Mouse (Mus musculus) MEL (cell line): ENCODE measurements around the gene Tnni1. TPM values are rescaled to one million over a fixed set of nuclear protein-coding genes. Genes with fewer than 3 reads are reported as not detected.

Experiments
- DNase-seq: peaks from one replicate; pipeline ENCODE4 v3.0.0; 2011; ENCODE audit warnings: low read depth, low spot score
- H3K27ac ChIP-seq: 2 replicates; pipeline ENCODE4 v1.5.1; 2012; ENCODE audit warnings: low read depth, mild to moderate bottlenecking, control low read depth, low read length, moderate library complexity; ENCODE audit not compliant: control insufficient read depth
- H3K27me3 ChIP-seq, 2 experiments: fragments of 150-350 bp in 1 of 2; sonication (generic) in 1 of 2; 2 replicates each; pipeline ENCODE4 v1.6.1; 2012; ENCODE audit warnings: low read length in 2 of 2, mild to moderate bottlenecking in 2 of 2, improper control_type of control experiment in 1 of 2, moderate library complexity in 1 of 2; ENCODE audit not compliant: insufficient read depth in 2 of 2, control insufficient read depth in 1 of 2
- H3K36me3 ChIP-seq, 2 experiments: 2 replicates each; pipeline ENCODE4 v1.6.1; 2012 to 2014; ENCODE audit warnings: low read length in 2 of 2, improper control_type of control experiment in 1 of 2, inconsistent platforms in 1 of 2, mild to moderate bottlenecking in 1 of 2; ENCODE audit not compliant: insufficient read depth in 2 of 2, control insufficient read depth in 1 of 2
- H3K4me1 ChIP-seq, 2 experiments: fragments of 150-350 bp in 1 of 2; sonication (generic) in 1 of 2; 2 replicates each; pipeline ENCODE4 v1.6.1; 2012; ENCODE audit warnings: low read length in 2 of 2, improper control_type of control experiment in 1 of 2, mild to moderate bottlenecking in 1 of 2; ENCODE audit not compliant: insufficient read depth in 2 of 2, control insufficient read depth in 1 of 2
- H3K4me3 ChIP-seq, 2 experiments: fragments of 150-350 bp in 1 of 2; sonication (generic) in 1 of 2; 2 replicates each; pipeline ENCODE4 v1.5.1; 2012; ENCODE audit warnings: low read depth in 2 of 2, low read length in 2 of 2, mild to moderate bottlenecking in 2 of 2, moderate library complexity in 2 of 2, control low read depth in 1 of 2, improper control_type of control experiment in 1 of 2; ENCODE audit not compliant: control insufficient read depth in 1 of 2, insufficient read depth in 1 of 2
- H3K79me2 ChIP-seq: 2 replicates; pipeline ENCODE4 v1.6.1; 2012; ENCODE audit warnings: mild to moderate bottlenecking, low read length, moderate library complexity; ENCODE audit not compliant: control insufficient read depth, poor library complexity, insufficient read depth
- H3K9ac ChIP-seq: 2 replicates; pipeline ENCODE4 v1.6.1; 2012; ENCODE audit warnings: low read depth, mild to moderate bottlenecking, control low read depth, low read length, moderate library complexity; ENCODE audit not compliant: control insufficient read depth, poor library complexity, severe bottlenecking
- H3K9me3 ChIP-seq: fragments of 150-350 bp; sonication (generic); replicated peaks from 2 replicates; pipeline ENCODE4 v1.6.1; 2012; ENCODE audit warnings: mild to moderate bottlenecking, low read length, improper control_type of control experiment, moderate library complexity; ENCODE audit not compliant: insufficient read depth
- BHLHE40 ChIP-seq: IDR thresholded peaks from 2 replicates; pipeline ENCODE4 v1.6.1; 2012; ENCODE audit warnings: low read depth, mild to moderate bottlenecking, inconsistent platforms, low read length, improper control_type of control experiment, borderline replicate concordance
- CHD1 ChIP-seq: IDR thresholded peaks from 2 replicates; pipeline ENCODE4 v1.6.1; 2012; ENCODE audit warnings: low read depth, mild to moderate bottlenecking, inconsistent platforms, low read length, improper control_type of control experiment
- CHD2 ChIP-seq: IDR thresholded peaks from 2 replicates; pipeline ENCODE4 v1.6.1; 2011; ENCODE audit warnings: low read length, improper control_type of control experiment
- CTCF ChIP-seq, 3 experiments: IDR thresholded peaks in 2 of 3; conservative IDR thresholded peaks in 1 of 3; 2 replicates each; pipeline ENCODE4 v1.5.1; 2011 to 2012; ENCODE audit warnings: low read length in 3 of 3, low read depth in 2 of 3, mild to moderate bottlenecking in 2 of 3, improper control_type of control experiment in 1 of 3, inconsistent platforms in 1 of 3, mixed read lengths in 1 of 3, moderate library complexity in 1 of 3; ENCODE audit not compliant: control insufficient read depth in 1 of 3, insufficient read depth in 1 of 3, poor library complexity in 1 of 3, severe bottlenecking in 1 of 3
- E2F4 ChIP-seq: IDR thresholded peaks from 2 replicates; pipeline ENCODE4 v1.6.1; 2011; ENCODE audit warnings: low read depth, low read length, improper control_type of control experiment, borderline replicate concordance
- EP300 ChIP-seq, 2 experiments: IDR thresholded peaks; 2 replicates each; pipeline ENCODE4 v1.6.1; 2011; ENCODE audit warnings: improper control_type of control experiment in 2 of 2, low read length in 2 of 2, low read depth in 1 of 2, mild to moderate bottlenecking in 1 of 2
- ETS1 ChIP-seq: IDR thresholded peaks from 2 replicates; pipeline ENCODE4 v1.6.1; 2012; ENCODE audit warnings: low read depth, mild to moderate bottlenecking, inconsistent platforms, low read length, improper control_type of control experiment, moderate library complexity
- GABPA ChIP-seq: IDR thresholded peaks from 2 replicates; pipeline ENCODE4 v1.6.1; 2012; ENCODE audit warnings: low read depth, mild to moderate bottlenecking, inconsistent platforms, low read length, improper control_type of control experiment, moderate library complexity
- GATA1 ChIP-seq: IDR thresholded peaks from 2 replicates; pipeline ENCODE4 v1.6.1; 2011; ENCODE audit warnings: low read depth, low read length, improper control_type of control experiment
- HCFC1 ChIP-seq: IDR thresholded peaks from 2 replicates; pipeline ENCODE4 v1.6.1; 2012; ENCODE audit warnings: low read depth, mild to moderate bottlenecking, inconsistent platforms, low read length, improper control_type of control experiment, moderate library complexity
- JUND ChIP-seq: IDR thresholded peaks from 2 replicates; pipeline ENCODE4 v1.6.1; 2011; ENCODE audit warnings: low read depth, mild to moderate bottlenecking, improper control_type of control experiment, low read length
- KAT2A ChIP-seq: conservative IDR thresholded peaks from 2 replicates; pipeline ENCODE4 v1.6.1; 2012; ENCODE audit warnings: low read depth, low read length, improper control_type of control experiment, inconsistent platforms
- MAX ChIP-seq: IDR thresholded peaks from 2 replicates; pipeline ENCODE4 v1.6.1; 2011; ENCODE audit warnings: low read length, improper control_type of control experiment
- MAZ ChIP-seq: IDR thresholded peaks from 2 replicates; pipeline ENCODE4 v1.6.1; 2012; ENCODE audit warnings: low read depth, mild to moderate bottlenecking, inconsistent platforms, low read length, improper control_type of control experiment
- MXI1 ChIP-seq: IDR thresholded peaks from 2 replicates; pipeline ENCODE4 v1.6.1; 2011; ENCODE audit warnings: mild to moderate bottlenecking, low read depth, low read length, improper control_type of control experiment
- MYC ChIP-seq: IDR thresholded peaks from 2 replicates; pipeline ENCODE4 v1.6.1; 2011; ENCODE audit warnings: low read depth, mild to moderate bottlenecking, low read length, improper control_type of control experiment, moderate library complexity
- NELFE ChIP-seq: IDR thresholded peaks from 2 replicates; pipeline ENCODE4 v1.6.1; 2011; ENCODE audit warnings: low read depth, low read length, improper control_type of control experiment
- NRF1 ChIP-seq: IDR thresholded peaks from 2 replicates; pipeline ENCODE4 v1.6.1; 2014; ENCODE audit warnings: low read depth, mild to moderate bottlenecking, inconsistent platforms, low read length, improper control_type of control experiment, moderate library complexity; ENCODE audit not compliant: poor library complexity, insufficient read depth, severe bottlenecking
- POLR2A ChIP-seq, 2 experiments: IDR thresholded peaks; 2 replicates each; pipeline ENCODE4 v1.6.1; 2011 to 2012; ENCODE audit warnings: low read length in 2 of 2, mild to moderate bottlenecking in 2 of 2, control low read depth in 1 of 2, improper control_type of control experiment in 1 of 2, low read depth in 1 of 2, moderate library complexity in 1 of 2; ENCODE audit not compliant: control insufficient read depth in 1 of 2, insufficient read depth in 1 of 2, poor library complexity in 1 of 2
- POLR2AphosphoS2 ChIP-seq: IDR thresholded peaks from 2 replicates; pipeline ENCODE4 v1.6.1; 2011; ENCODE audit warnings: low read length, improper control_type of control experiment
- POLR2AphosphoS5 ChIP-seq: IDR thresholded peaks from 2 replicates; pipeline ENCODE4 v1.6.1; 2012; ENCODE audit warnings: low read depth, borderline replicate concordance, mild to moderate bottlenecking, inconsistent platforms, low read length, moderate library complexity, mixed read lengths
- SIN3A ChIP-seq: IDR thresholded peaks from 2 replicates; pipeline ENCODE4 v1.6.1; 2012; ENCODE audit warnings: low read length, improper control_type of control experiment, inconsistent platforms
- SMC3 ChIP-seq: IDR thresholded peaks from 2 replicates; pipeline ENCODE4 v1.6.1; 2011; ENCODE audit warnings: low read depth, low read length, improper control_type of control experiment
- UBTF ChIP-seq: IDR thresholded peaks from 2 replicates; pipeline ENCODE4 v1.6.1; 2012; ENCODE audit warnings: low read depth, mild to moderate bottlenecking, inconsistent platforms, low read length, improper control_type of control experiment, moderate library complexity, borderline replicate concordance; ENCODE audit not compliant: insufficient read depth
- USF1 ChIP-seq: IDR thresholded peaks from 2 replicates; pipeline ENCODE4 v1.6.1; 2014; ENCODE audit warnings: low read depth, mild to moderate bottlenecking, inconsistent platforms, low read length, improper control_type of control experiment, moderate library complexity
- USF2 ChIP-seq, 2 experiments: IDR thresholded peaks; 2 replicates each; pipeline ENCODE4 v1.6.1; 2011 to 2012; ENCODE audit warnings: improper control_type of control experiment in 2 of 2, low read length in 2 of 2, borderline replicate concordance in 1 of 2, inconsistent platforms in 1 of 2, low read depth in 1 of 2, mild to moderate bottlenecking in 1 of 2; ENCODE audit not compliant: insufficient read depth in 1 of 2
- ZC3H11A ChIP-seq: IDR thresholded peaks from 2 replicates; pipeline ENCODE4 v1.6.1; 2012; ENCODE audit warnings: low read depth, mild to moderate bottlenecking, inconsistent platforms, low read length, improper control_type of control experiment
- ZNF384 ChIP-seq: IDR thresholded peaks from 2 replicates; pipeline ENCODE4 v1.6.1; 2012; ENCODE audit warnings: low read depth, mild to moderate bottlenecking, inconsistent platforms, low read length, improper control_type of control experiment
- polyA plus RNA-seq, 2 experiments: library from polyadenylated mRNA; stranded (reverse) in 1 of 2; unstranded in 1 of 2; fragments of >175 nt in 1 of 2; fragments of >200 nt in 1 of 2; gene quantifications; 2 replicates each; pipeline versions ENCODE4 v1.2.1 to v1.2.4; 2012; ENCODE audit warnings: low replicate concordance in 2 of 2, low read depth in 1 of 2; ENCODE audit not compliant: insufficient read length in 2 of 2, insufficient read depth in 1 of 2, missing spikeins in 1 of 2
- total RNA-seq: library from RNA; depleted of rRNA; stranded (reverse); fragments of 300-350 nt; gene quantifications from 2 replicates; pipeline ENCODE4 v1.2.3, GENCODE M21; 2012

Gene Tnni1
- total and polyA plus RNA-seq, 3 experiments = 0.15 TPM; not detected in 2

GRCm38 (mm10) chr1:135846632-135847031 lies 67.4 kb downstream of the Tnni1 start:
- DNase-seq = no peak

GRCm38 (mm10) chr1:135847139-135847562 lies 67.9 kb downstream of the Tnni1 start:
- peak overlapping the region in 1 of 2 experiments; percentile 34; a peak in 1 of 4 replicates for H3K4me3 ChIP-seq
- H3K79me2 ChIP-seq = no peaks in the 10 kb centered on the region
- no peaks in the 10 kb centered on the region for H3K9me3 ChIP-seq
- DNase-seq = peak; percentile 82
- no peak overlapping the region for H3K27ac ChIP-seq
- H3K27me3 ChIP-seq = peaks cover 0 to 1% of the 10 kb centered on the region in 2 experiments; a peak in 1 of 4 replicates
- peaks cover 0 to 3% of the 10 kb centered on the region in 2 experiments; a peak in 1 of 4 replicates for H3K36me3 ChIP-seq
- H3K4me1 ChIP-seq = peaks cover 0 to 8% of the 10 kb centered on the region in 2 experiments; a peak in 1 of 4 replicates
- H3K9ac ChIP-seq = no peak overlapping the region
- TF ChIP-seq MYC (no peak), E2F4 (no peak), BHLHE40 (no peak), MAZ (no peak), JUND (no peak), KAT2A (no peak), SIN3A (no peak), POLR2AphosphoS2 (no peak), MAX (no peak), POLR2AphosphoS5 (no peak), USF2 (IDR thresholded peaks at IDR 0.05; ENCODE audit: borderline replicate concordance in 1 of 2, insufficient read depth in 1 of 2, low read depth in 1 of 2, low read length in 2 of 2) (no peak), GATA1 (0 out of 2 replicates have a peak, but pooled peaks have one; percentile 3), MXI1 (no peak), EP300 (IDR thresholded peaks at IDR 0.05; ENCODE audit: low read depth in 1 of 2, low read length in 2 of 2) (no peak), HCFC1 (no peak), CHD1 (no peak), ETS1 (no peak), GABPA (no peak), ZC3H11A (0 out of 2 replicates have a peak, but pooled peaks have one; percentile 1), NELFE (no peak), NRF1 (no peak), POLR2A (IDR thresholded peaks at IDR 0.05; ENCODE audit: control insufficient read depth in 1 of 2, insufficient read depth in 1 of 2, low read depth in 1 of 2, low read length in 2 of 2, poor library complexity in 1 of 2) (no peak), SMC3 (peak; percentile 54), USF1 (no peak), CTCF (IDR thresholded peaks at IDR 0.05 in 2 of 3, conservative IDR thresholded peaks at IDR 0.05 in 1 of 3; ENCODE audit: control insufficient read depth in 1 of 3, insufficient read depth in 1 of 3, low read depth in 2 of 3, low read length in 3 of 3, poor library complexity in 1 of 3, severe bottlenecking in 1 of 3) (peak; percentile 76 to 79 (median 76)), UBTF (no peak), ZNF384 (no peak)

More at GRCm38 (mm10) chr1:135846632-135847031, 67.4 kb downstream of the Tnni1 start:
- Histone ChIP-seq H3K79me2 (no peaks in the 10 kb centered on the region), H3K4me3 (no peak overlapping the region), H3K9ac (no peak overlapping the region), H3K4me1 (peaks cover 0 to 8% of the 10 kb centered on the region in 2 experiments; a peak in 1 of 4 replicates), H3K27ac (no peak overlapping the region), H3K9me3 (no peaks in the 10 kb centered on the region), H3K27me3 (peaks cover 0 to 1% of the 10 kb centered on the region in 2 experiments; a peak in 1 of 4 replicates), H3K36me3 (peaks cover 0 to 3% of the 10 kb centered on the region in 2 experiments; a peak in 1 of 4 replicates)
- no peak for TF ChIP-seq CHD2
- TF ChIP-seq NRF1 = no peak
- no peak for TF ChIP-seq HCFC1
- no peak for TF ChIP-seq USF1
- TF ChIP-seq ZNF384 = no peak
- no peak for TF ChIP-seq ZC3H11A
- no peak for TF ChIP-seq POLR2A (IDR thresholded peaks at IDR 0.05; ENCODE audit: control insufficient read depth in 1 of 2, insufficient read depth in 1 of 2, low read depth in 1 of 2, low read length in 2 of 2, poor library complexity in 1 of 2)
- no peak for TF ChIP-seq POLR2AphosphoS5
- TF ChIP-seq CTCF (IDR thresholded peaks at IDR 0.05 in 2 of 3, conservative IDR thresholded peaks at IDR 0.05 in 1 of 3; ENCODE audit: control insufficient read depth in 1 of 3, insufficient read depth in 1 of 3, low read depth in 2 of 3, low read length in 3 of 3, poor library complexity in 1 of 3, severe bottlenecking in 1 of 3) = no peak
